Mouse (Mus musculus) limb, embryonic 11.5 days (tissue): ENCODE data around the gene Isca2. TPM values are rescaled to one million over a fixed set of nuclear protein-coding genes. Genes with fewer than 3 reads are reported as not detected.
A peak's percentile ranks its signal among the peaks of the same experiment; 100 is the strongest.

Experiments used
- ATAC-seq: fragments of 200-750 bp; cut with Nextera tagmentation; 2 replicates; pipeline ENCODE4 v1.8.0; 2017; ENCODE audit warnings: low read depth; ENCODE audit not compliant: insufficient number of reproducible peaks, low FRiP score, low TSS enrichment
- DNase-seq: peaks from one replicate; pipeline ENCODE4 v3.0.0-alpha.2; 2015; ENCODE audit warnings: low spot score
- H3K27ac ChIP-seq: fragments of 300-500 bp; sonication (generic); replicated peaks from 2 replicates; pipeline ENCODE4 v1.5.1; 2014; ENCODE audit warnings: low read depth, mild to moderate bottlenecking, low read length
- H3K27me3 ChIP-seq: fragments of 300-500 bp; sonication (generic); 2 replicates; pipeline ENCODE4 v1.6.1; 2014; ENCODE audit warnings: mild to moderate bottlenecking, low read length, mixed read lengths; ENCODE audit not compliant: control insufficient read depth, insufficient read depth
- H3K36me3 ChIP-seq: fragments of 300-500 bp; sonication (generic); 2 replicates; pipeline ENCODE4 v1.6.1; 2014; ENCODE audit warnings: mild to moderate bottlenecking, low read length, moderate library complexity, mixed read lengths; ENCODE audit not compliant: control insufficient read depth, insufficient read depth
- H3K4me1 ChIP-seq: fragments of 300-500 bp; sonication (generic); 2 replicates; pipeline ENCODE4 v1.6.1; 2014; ENCODE audit warnings: low read length, mixed read lengths; ENCODE audit not compliant: control insufficient read depth, insufficient read depth
- H3K4me2 ChIP-seq: fragments of 300-500 bp; sonication (generic); 2 replicates; pipeline ENCODE4 v1.6.1; 2014; ENCODE audit warnings: low read depth, mild to moderate bottlenecking, moderate library complexity; ENCODE audit not compliant: severe bottlenecking
- H3K4me3 ChIP-seq: fragments of 300-500 bp; sonication (generic); 2 replicates; pipeline ENCODE4 v1.5.1; 2014; ENCODE audit warnings: low read depth, low read length
- H3K9ac ChIP-seq: fragments of 300-500 bp; sonication (generic); 2 replicates; pipeline ENCODE4 v1.6.1; 2014; ENCODE audit warnings: mild to moderate bottlenecking, low read length
- H3K9me3 ChIP-seq: fragments of 300-500 bp; sonication (generic); 2 replicates; pipeline ENCODE4 v1.6.1; 2016; ENCODE audit warnings: low read length; ENCODE audit not compliant: control insufficient read depth
- WGBS: fragments of 180-500 bp; shearing (Covaris S2); extraction: QIAGEN DNeasy Blood & Tissue Kit; methylation state at CpG from one replicate; pipeline ENCODE4 v1.1.7; 2014; 5-methylcytosine and 5-hydroxymethylcytosine counted together
- polyA plus RNA-seq: library from polyadenylated mRNA; unstranded; fragments of >200 nt; fragmentation: Nextera tagmentation; extraction: Ambion mirVana; gene quantifications from 2 replicates; pipeline ENCODE4 v1.2.1, GENCODE M21; 2014

The Isca2 gene
- polyA plus RNA-seq, 1 experiment from 2014 or later, result 121 TPM

DNA sequence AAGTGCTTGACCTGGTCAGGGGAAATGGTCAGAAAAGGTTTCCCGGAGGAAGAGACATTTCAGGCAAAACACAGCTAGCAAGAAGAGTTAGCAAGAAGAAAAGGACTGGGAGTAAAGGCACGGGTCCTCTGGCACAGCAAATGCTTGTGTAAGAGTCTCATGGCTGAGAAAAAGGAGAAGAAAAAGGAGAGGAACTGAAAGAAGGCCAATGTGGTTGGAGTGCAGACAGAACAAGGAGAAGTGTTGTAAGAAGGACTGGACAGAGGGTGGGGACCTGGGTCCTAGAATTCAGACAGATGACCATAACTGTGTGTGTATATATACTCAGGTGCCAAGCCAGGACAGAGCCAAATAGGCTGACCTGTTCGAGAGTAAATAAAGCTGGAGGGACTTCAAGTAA, 24.9 kb upstream of the Isca2 start:
- DNase-seq (no peak), ATAC-seq (no peak)
- H3K27me3 ChIP-seq, result no peaks in the 10 kb centered on the region
- WGBS, result 79% methylated on average over 3 of the region's 3 CpGs
- no peak overlapping the region for H3K27ac ChIP-seq
- no peaks in the 10 kb centered on the region for H3K36me3 ChIP-seq
- no peak overlapping the region for H3K4me3 ChIP-seq
- peaks cover 4% of the 10 kb centered on the region for H3K4me1 ChIP-seq
- H3K9me3 ChIP-seq, result no peaks in the 10 kb centered on the region
- no peak overlapping the region for H3K4me2 ChIP-seq
- H3K9ac ChIP-seq, result no peak overlapping the region

DNA sequence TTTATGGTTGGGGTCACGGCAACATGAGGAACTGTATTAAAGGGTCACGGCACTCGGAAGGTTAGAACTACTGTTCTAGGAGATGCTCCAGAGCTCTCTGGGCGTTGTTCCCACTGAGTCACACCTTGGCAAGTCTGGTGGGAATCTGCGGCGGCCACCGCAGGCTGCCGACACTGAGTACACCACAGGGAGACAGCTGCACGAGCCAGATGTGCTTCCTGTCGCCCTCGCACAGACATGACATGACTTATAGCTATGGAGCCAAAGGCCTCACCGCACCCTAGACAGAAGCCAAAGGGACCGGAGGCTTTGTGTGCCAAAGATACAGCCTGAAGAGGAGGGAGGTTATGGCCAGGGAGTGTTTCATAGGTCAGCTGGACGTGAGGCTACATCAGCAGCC, 22.4 kb upstream of the Isca2 start:
- Histone ChIP-seq H3K4me1 (peaks cover 4% of the 10 kb centered on the region), H3K36me3 (no peaks in the 10 kb centered on the region), H3K27ac (no peak overlapping the region), H3K4me3 (no peak overlapping the region), H3K9ac (no peak overlapping the region), H3K9me3 (no peaks in the 10 kb centered on the region), H3K4me2 (no peak overlapping the region), H3K27me3 (no peaks in the 10 kb centered on the region)
- WGBS, result 49% methylated on average over 14 of the region's 14 CpGs
- DNase-seq (no peak), ATAC-seq (no peak)

DNA sequence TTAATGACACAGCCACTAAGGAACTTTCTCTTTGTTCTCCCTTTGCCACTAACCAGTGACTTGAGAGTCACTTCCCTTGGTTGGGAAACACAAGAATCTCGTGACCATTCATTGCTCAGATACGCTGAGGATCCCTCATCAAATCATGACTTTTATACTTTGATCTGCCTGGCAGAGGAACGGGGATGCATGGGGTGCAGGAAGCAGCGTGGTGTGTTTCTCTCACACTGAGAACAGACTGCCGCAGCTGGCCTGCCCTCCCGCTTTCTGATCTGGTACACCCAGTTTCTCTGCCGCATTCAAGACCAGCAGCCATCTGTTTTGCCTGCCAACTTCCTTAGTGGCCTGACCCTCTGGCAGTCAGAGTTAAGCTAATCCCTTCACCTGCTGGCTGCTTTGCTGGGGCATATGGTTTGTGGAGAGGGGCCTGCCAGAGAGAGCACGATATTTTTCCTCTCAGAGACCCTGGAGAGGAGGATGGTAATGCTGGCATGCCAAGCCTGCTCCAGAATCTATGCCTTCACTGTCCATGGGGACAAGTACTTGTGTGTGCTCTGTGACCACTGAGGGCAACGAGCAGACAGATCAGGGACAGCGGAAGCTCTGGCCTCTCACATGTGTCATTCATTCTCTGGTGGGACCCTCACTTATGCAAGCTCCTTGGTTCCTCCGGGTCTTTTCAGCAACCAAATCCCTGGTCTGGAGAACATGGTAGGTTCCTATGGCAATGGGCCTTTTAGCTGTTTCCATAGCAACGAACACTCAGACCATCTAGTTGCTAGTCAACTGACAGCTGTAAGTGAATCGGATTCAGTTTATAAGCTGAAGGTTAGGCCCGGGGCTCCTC, 20.7 kb upstream of the Isca2 start:
- Histone ChIP-seq H3K27me3 (no peaks in the 10 kb centered on the region), H3K36me3 (no peaks in the 10 kb centered on the region), H3K4me1 (peaks cover 4% of the 10 kb centered on the region), H3K9ac (no peak overlapping the region), H3K9me3 (no peaks in the 10 kb centered on the region), H3K4me2 (no peak overlapping the region), H3K27ac (no peak overlapping the region), H3K4me3 (no peak overlapping the region)
- WGBS, result 40% methylated on average over 14 of the region's 14 CpGs
- ATAC-seq (no peak), DNase-seq (peak; percentile 50)

DNA sequence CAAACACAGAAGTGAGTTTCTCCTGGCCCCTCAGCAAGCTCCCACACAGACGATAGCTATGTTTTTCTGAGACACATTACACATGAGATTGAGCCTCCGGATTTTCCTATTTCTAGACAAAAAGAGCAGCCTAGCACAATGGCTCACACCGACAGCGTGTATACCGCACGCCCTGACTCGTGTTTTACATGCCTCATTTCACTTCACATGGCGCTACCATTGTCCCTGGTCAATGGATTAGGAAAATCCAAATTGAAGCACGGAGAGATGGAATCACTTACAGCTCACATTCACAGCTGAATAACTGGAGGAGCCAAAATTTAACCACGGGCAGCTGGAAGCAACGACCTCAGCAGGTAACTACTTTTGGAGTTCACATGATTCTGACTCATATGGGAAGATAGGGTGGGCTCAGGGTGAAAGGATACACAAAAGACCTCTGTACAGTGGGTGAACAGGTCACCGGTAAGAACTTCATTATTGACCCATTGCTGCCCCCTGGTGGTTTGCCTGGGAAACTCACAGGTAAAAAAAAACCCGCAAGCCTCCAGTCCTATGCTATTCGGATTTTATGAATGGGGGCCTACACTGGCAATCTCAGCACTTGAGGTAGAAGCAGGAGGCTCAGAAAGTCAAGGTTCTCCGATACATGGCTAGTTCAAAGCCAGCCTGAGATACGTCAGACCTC, 17.9 kb upstream of the Isca2 start:
- no peak overlapping the region for H3K9ac ChIP-seq
- peaks cover 4% of the 10 kb centered on the region for H3K4me1 ChIP-seq
- no peaks in the 10 kb centered on the region for H3K27me3 ChIP-seq
- no peaks in the 10 kb centered on the region for H3K36me3 ChIP-seq
- no peak for ATAC-seq
- H3K9me3 ChIP-seq, result no peaks in the 10 kb centered on the region
- H3K4me3 ChIP-seq, result no peak overlapping the region
- H3K4me2 ChIP-seq, result no peak overlapping the region
- DNase-seq, result peak; percentile 90
- no peak overlapping the region for H3K27ac ChIP-seq
- WGBS, result 68% methylated on average over 16 of the region's 16 CpGs

DNA sequence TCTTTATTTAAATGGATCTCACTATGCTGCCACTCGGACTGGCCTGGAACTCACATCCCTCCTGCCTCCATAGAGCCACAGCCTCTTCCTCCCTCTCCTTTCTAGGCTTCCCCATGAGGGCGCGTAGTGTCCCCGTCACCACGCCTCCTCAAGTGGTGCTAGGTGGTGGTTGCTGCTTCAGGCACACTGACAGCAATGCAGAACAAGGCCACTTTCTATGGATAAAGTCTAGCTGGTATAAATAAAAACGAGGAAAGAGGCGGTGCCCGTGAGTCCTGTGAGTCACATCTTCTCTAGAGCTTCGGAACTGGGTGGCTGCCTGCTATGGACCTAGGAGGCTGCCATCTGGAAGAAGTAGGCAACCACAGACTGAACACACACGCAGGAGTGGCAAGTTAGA, 17.0 kb upstream of the Isca2 start:
- 92% methylated on average over 10 of the region's 10 CpGs for WGBS
- no peaks in the 10 kb centered on the region for H3K27me3 ChIP-seq
- H3K9me3 ChIP-seq, result no peaks in the 10 kb centered on the region
- no peak overlapping the region for H3K27ac ChIP-seq
- H3K36me3 ChIP-seq, result no peaks in the 10 kb centered on the region
- H3K4me2 ChIP-seq, result no peak overlapping the region
- H3K9ac ChIP-seq, result no peak overlapping the region
- ATAC-seq, result no peak
- no peak for DNase-seq
- H3K4me1 ChIP-seq, result peaks cover 4% of the 10 kb centered on the region
- H3K4me3 ChIP-seq, result no peak overlapping the region

DNA sequence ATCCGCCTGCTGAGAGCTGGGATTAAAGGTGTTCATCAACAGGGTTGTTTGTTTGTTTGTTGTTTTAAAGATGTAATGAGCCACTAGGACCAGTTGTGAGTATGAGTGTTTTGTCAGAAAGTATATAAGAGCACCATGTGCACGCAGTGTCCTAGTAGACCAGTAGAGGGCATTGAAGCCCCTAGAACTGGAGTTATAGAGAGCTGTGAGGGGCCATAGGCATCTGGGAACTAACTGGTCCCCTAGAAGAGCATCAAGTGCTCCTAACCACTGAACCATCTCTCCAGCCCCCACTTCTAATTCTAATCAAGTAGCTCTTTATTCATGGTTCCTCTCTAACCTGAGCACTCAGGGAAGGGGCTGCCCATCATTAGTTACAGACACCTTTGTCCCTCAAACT, 14.0 kb upstream of the Isca2 start:
- 83% methylated on average over 2 of the region's 2 CpGs for WGBS
- ATAC-seq (no peak), DNase-seq (peak; percentile 59)
- H3K36me3 ChIP-seq, result peaks cover 10% of the 10 kb centered on the region; the same call in 1 of the 2 replicates
- H3K27ac ChIP-seq, result no peak overlapping the region
- H3K9ac ChIP-seq, result no peak overlapping the region
- H3K9me3 ChIP-seq, result no peaks in the 10 kb centered on the region
- H3K4me1 ChIP-seq, result no peaks in the 10 kb centered on the region
- H3K27me3 ChIP-seq, result no peaks in the 10 kb centered on the region
- no peak overlapping the region for H3K4me3 ChIP-seq
- H3K4me2 ChIP-seq, result no peak overlapping the region

DNA sequence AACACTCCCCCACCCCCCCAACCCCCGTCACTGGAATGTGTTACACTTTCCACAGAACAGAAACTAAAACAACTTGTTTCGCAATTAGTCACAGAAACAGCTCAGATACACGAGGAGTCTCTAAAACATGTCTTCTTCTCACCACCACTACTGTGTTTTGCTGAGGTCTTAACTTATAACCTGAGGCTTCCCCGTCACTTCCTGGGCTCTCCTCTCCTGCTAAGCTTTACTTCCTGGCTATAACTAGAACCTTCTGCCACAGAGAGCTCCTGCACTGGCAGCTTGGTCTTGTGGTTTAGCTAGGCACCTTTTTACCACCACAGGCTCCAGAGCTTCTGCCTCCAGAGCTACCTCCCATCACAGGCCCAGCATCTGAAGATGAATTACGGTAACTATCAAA, 10.5 kb upstream of the Isca2 start:
- ATAC-seq (no peak), DNase-seq (no peak)
- no peaks in the 10 kb centered on the region for H3K9me3 ChIP-seq
- no peak overlapping the region for H3K27ac ChIP-seq
- H3K4me2 ChIP-seq, result no peak overlapping the region
- H3K9ac ChIP-seq, result no peak overlapping the region
- peaks cover 15% of the 10 kb centered on the region; the same call in 1 of the 2 replicates for H3K36me3 ChIP-seq
- H3K4me3 ChIP-seq, result no peak overlapping the region
- no peaks in the 10 kb centered on the region for H3K27me3 ChIP-seq
- H3K4me1 ChIP-seq, result no peaks in the 10 kb centered on the region
- 82% methylated on average over 5 of the region's 5 CpGs for WGBS

DNA sequence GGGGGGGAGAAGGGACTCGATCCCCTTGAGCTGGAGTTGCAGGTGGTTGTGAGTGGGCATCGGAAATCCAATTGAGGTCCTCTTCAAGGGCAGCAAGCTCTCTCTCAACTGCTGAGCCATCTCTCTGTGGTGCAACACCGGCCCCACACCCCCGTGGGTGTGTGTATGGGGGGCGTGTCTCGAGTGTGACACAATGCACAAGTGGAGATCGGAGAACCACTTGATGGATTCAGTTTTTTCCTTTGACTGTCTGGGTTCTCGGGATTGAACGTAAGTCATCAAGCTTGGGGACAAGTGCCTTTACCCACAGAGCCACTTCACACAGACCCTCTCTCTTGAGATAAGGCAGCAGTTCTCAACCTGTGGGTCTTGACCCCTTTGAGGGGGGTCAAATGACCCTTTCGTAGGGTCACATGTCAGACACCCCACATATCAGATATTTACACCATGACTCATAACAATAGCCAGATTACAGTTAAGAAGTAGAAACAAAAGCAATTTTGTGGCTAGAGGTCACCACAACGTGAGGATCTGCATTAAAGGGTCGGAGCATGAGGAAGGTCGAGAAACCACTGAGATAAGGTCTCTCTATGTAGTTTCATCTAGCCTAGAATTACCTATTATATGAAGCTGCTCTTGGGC, 9.4 kb upstream of the Isca2 start:
- no peak overlapping the region for H3K9ac ChIP-seq
- ATAC-seq (no peak), DNase-seq (no peak)
- H3K27me3 ChIP-seq, result no peaks in the 10 kb centered on the region
- no peak overlapping the region for H3K27ac ChIP-seq
- H3K4me2 ChIP-seq, result no peak overlapping the region
- H3K9me3 ChIP-seq, result no peaks in the 10 kb centered on the region
- H3K4me1 ChIP-seq, result no peaks in the 10 kb centered on the region
- 91% methylated on average over 13 of the region's 13 CpGs for WGBS
- H3K36me3 ChIP-seq, result peaks cover 15% of the 10 kb centered on the region; the same call in 1 of the 2 replicates
- no peak overlapping the region for H3K4me3 ChIP-seq
